Mouse (Mus musculus) urinary bladder, adult 18-20 months (tissue): ENCODE results near the gene Rpusd4.

ENCODE experiments used
- DNase-seq, 2 experiments: peaks; one replicate each; pipeline ENCODE4 v3.0.0; 2022; ENCODE audit warnings: low spot score in 2 of 2, mixed read lengths in 2 of 2

Gene Rpusd4

GRCm38 (mm10) chr9:35286351-35286750 lies 18.7 kb downstream of the Rpusd4 start:
- no peak for DNase-seq

GRCm38 (mm10) chr9:35289992-35290391 lies 22.3 kb downstream of the Rpusd4 start:
- DNase-seq = no peak

GRCm38 (mm10) chr9:35290417-35290816 lies 22.8 kb downstream of the Rpusd4 start:
- no peak for DNase-seq

- DNase-seq = no peak
These were observed 23.3 kb downstream of the Rpusd4 start for GRCm38 (mm10) chr9:35290916-35291315.

- DNase-seq = no peak
These were observed 25.8 kb downstream of the Rpusd4 start for GRCm38 (mm10) chr9:35293465-35293864.

- DNase-seq = no peak
These were observed 30.1 kb downstream of the Rpusd4 start for GRCm38 (mm10) chr9:35297791-35298190.

GRCm38 (mm10) chr9:35302172-35302571 lies 34.5 kb downstream of the Rpusd4 start:
- no peak for DNase-seq

GRCm38 (mm10) chr9:35307461-35307860 lies 39.8 kb downstream of the Rpusd4 start:
- no peak for DNase-seq

- no peak for DNase-seq
These were observed 42.7 kb downstream of the Rpusd4 start for GRCm38 (mm10) chr9:35310377-35310776.

GRCm38 (mm10) chr9:35312516-35312915 lies 44.9 kb downstream of the Rpusd4 start:
- DNase-seq = peak in 1 of 2 experiments; percentile 63

- no peak for DNase-seq
These were observed 45.9 kb downstream of the Rpusd4 start for GRCm38 (mm10) chr9:35313601-35314000.

- DNase-seq = no peak
These were observed 46.6 kb downstream of the Rpusd4 start for GRCm38 (mm10) chr9:35314254-35314653.

GRCm38 (mm10) chr9:35316771-35317211 lies 49.1 kb downstream of the Rpusd4 start:
- no peak for DNase-seq

- DNase-seq = no peak
These were observed 49.7 kb downstream of the Rpusd4 start for GRCm38 (mm10) chr9:35317233-35317980.

GRCm38 (mm10) chr9:35318537-35319172 lies 51.0 kb downstream of the Rpusd4 start:
- no peak for DNase-seq

- no peak for DNase-seq
These were observed 52.6 kb downstream of the Rpusd4 start for GRCm38 (mm10) chr9:35320288-35320687.

- DNase-seq = no peak
These were observed 56.3 kb downstream of the Rpusd4 start for GRCm38 (mm10) chr9:35323974-35324373.

- no peak for DNase-seq
These were observed 56.9 kb downstream of the Rpusd4 start for GRCm38 (mm10) chr9:35324571-35324970.

GRCm38 (mm10) chr9:35326644-35327263 lies 59.1 kb downstream of the Rpusd4 start:
- DNase-seq = no peak
